Mouse (Mus musculus): ENCODE measurements at regions not wholly inside any gene's neighbourhood (a gene's known extent, or its start where the extent isn't known, plus 50 kb on each side); places are given as distances from the start of the nearest gene placed in this dataset.
A peak's percentile ranks its signal among the peaks of the same experiment; 100 is the strongest.

DNA sequence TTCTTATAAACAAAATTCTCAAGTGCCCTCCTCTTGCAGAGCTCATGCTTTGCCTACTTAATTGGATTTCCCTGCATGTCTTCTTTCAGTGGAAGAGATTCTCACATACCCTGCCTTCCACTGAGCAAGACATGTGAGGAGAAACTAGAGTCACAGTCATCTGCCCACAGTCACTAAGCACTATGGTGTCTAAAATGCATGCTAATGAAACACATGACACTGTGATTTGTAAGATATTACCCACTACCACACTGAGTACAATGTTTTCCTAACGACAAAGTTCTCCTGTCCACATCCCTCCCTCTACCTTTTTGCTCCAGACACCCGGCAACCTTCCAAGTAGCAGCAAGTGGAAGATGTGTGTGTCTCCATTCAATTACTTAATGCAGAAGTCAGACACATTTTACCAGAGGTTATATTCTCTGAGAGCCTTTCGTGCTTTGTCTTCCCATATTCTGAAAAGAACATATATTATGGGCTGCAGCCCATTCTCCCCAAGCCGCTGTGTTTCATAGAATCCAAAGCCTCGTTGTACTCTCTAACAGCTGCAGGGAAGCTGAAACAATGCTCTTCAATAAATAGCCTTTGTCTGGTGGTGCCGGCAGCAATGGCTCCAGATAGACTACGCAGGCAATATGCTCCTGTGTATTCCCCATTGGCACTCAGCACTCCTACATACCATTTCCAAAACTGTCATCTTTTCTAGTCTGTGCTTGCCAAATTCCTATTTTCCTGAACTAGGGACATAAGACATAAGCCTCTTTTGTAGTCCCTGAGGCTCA, 670.7 kb downstream of the Poteg start:
- no peak for DNase-seq

DNA sequence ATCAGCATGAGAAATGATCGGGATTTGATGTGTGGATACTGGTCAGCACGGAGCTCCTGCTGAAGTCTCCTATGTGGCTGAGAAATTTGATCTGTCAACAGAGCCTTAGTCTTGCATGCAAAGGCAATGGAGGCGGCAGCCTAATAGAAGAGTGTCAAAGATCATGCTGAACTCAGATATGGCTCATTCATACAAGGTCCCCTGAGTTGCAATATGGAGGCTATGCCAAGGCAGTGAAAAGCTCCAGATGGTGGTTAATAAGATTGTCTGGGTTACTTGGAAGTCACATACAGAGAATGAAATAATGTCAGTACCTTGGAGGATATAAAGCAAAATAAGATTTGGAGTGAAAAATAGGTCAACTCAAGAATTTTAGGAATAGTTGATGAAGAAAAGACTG, 677.6 kb downstream of the Poteg start:
- DNase-seq: no peak

DNA sequence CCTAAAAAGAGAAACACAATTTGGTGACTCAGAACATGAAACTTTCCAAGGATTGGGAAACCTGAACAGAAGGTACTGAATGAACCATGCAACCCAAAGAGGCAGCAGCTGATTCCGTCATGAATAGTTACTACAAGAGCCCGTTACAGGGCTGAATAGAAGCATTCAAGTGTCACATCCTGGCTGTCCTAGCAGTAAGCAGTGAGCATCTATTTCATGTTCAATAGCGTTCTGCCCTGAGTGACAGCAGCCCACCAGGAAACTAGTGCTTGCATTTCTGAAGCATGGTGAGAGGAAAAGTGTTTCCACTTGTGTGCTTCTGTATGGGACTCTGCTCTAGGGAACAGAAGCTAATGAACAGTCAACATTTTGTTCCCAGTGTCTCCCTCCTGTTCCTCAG, 694.4 kb downstream of the Poteg start:
- no peak for DNase-seq

DNA sequence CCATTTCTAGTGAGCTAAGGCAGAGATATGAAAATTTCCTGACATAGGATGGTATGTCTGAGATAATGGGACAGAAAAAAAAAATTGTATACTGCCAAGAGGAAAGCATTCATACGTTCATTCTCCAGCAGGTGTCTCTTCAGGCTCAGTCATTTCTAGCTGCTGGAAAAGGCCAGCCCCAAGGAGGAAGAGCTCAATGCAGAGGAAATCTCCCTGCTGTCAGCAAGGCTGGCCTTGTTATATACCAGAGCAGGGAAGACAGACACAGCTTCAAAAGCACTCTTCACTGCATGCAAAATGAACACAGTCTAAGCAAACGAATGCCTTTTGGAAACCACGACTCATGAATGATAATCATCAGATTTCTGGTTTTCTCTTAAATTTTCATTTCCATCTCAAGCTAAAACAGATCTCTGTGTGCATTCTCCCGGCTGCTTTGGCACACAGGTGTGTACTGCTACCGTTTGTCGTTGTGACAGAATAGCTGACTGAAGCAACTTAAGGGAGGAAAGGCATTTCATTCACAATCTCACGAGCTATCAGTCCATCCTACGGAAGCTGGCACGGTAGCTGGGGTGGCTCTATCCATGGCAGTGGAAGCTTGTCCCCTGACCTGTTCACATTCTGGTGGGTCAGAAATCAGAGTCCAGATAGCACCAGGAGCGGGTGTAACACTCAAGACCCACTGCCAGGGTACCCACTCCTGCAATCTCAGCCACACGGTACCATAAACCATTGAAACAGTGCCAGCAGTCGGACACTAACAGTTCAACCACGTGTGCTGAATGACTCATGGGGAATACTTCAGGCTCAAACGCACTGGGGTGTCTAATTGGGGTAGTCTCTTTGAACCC, 701.4 kb downstream of the Poteg start:
- peak; percentile 5 for DNase-seq

DNA sequence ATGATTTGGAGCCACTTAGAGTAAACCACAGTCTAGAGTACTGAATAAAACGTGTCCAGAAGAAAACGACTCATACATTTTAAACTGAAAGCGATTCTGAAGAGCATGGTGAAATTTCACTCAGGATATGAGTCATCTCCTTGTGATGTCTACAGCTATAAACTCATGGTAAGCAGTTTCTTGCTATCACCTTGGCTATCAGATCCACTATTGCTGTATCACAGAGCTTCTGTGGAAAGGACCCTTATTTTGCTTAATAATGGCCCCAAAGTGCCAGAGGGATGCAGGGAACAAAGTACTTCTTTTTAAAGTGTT, 701.9 kb downstream of the Poteg start:
- no peak for DNase-seq

DNA sequence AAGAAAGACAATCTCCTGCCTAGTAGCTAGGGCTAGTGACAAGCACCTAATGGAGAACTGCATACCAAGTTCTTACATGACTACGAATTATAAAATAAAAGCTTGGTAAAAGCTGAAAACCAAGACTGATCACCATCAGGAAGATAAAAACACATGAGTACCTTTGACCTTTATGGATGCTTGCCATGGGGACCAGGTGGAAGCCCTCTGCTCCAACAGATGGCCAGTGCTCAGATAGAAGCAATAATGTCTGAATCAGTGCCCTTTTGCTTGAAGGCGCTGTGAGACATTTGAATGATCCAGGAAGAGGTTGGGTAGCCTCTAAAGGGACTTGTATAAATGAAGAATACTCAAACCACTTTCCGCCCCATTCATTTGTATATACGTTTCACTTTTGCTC, 713.2 kb downstream of the Poteg start:
- DNase-seq: no peak

DNA sequence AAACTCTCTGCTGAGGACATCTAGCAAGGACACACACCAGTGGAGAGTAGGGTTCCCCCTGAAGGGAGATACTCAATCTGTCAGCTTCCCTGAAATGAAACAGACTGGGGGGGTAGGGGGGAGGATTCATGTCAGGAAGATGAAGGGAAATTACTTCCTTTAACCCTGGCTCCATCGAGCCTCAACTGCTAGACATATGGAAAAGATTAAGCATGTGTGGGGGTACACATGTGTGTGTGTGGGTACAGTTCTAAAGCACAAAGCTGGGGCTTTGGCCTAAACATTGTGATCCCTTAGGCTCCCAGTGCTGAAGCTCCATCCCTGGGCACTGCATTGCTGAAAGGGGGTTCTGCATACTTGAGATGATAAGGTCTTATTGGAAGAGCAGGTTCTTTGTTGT, 720.6 kb downstream of the Poteg start:
- no peak for DNase-seq

DNA sequence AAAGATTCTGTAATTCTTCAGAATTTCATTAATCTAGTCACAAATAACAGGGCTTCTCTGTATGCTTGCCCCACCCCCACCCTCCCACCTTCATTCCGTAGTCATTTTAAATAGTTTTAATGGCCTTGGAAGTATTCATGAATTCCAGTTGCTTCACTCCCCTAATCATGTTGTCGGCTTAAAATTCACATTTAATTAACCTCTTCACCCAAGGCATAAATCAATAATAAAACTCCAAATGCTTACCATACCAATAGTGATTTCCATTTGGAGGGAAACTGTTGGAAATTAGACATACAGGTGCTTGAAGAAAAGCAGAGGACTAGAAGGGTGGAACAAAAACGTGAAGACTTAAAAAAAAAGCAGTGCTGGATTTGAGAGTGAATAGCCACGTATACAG, 724.0 kb downstream of the Poteg start:
- DNase-seq: no peak

DNA sequence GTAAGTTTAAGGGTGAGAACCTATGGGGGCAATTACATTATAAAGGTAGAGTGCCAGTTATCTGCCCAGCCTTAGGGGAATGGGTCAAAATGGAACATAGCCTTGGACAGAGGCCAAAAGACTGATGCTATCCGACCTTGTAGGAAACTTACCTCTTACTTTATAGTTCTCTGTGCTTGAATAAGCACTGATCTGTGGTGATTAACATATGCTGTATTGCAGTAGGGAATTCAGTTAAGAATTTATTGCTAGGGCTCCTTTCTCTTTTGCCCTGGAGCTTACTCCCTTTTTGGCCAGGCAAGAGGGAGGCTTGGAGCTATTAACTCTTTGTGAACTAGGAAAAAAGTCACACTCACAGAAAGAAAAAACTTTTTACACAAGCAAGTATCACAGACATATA, 748.5 kb downstream of the Poteg start:
- DNase-seq: no peak

DNA sequence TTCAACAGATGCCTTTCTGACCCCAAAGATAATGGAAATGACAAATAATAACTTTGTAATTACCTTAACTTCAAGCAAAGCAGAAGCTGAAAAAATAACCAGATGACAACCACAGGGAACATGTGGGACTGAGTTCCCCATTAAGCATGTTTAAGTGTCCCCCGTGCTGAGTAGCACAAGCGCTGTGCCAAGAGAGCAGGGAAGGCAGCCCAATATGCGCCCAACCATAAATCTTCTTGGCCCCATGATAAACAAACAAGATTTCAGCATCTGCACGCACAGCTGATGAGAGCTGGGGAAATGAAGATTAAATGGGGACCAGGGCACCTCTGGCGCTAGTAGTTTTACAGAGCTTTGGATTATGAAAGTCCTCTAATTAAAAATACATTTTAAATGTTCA, 788.1 kb downstream of the Poteg start:
- DNase-seq: no peak

DNA sequence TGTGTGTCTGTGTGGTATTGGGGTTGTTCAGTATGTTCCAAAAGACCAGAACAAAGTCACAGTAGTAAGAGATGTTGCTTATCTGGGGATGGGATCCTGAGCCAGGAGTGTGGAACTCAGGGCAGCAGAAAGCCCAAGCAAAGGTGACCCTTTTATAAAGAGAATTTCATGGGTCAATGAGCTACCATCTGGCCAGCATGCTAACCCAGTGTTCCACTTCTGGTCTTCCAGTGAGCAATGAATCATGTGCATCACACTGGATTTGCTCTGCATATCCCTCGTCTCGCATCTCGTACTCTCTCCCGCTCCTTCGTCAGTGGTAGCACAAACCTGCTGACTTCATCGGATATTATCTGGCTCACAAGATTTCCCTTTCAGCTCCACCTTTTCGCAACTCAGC, 791.9 kb downstream of the Poteg start:
- DNase-seq: no peak

DNA sequence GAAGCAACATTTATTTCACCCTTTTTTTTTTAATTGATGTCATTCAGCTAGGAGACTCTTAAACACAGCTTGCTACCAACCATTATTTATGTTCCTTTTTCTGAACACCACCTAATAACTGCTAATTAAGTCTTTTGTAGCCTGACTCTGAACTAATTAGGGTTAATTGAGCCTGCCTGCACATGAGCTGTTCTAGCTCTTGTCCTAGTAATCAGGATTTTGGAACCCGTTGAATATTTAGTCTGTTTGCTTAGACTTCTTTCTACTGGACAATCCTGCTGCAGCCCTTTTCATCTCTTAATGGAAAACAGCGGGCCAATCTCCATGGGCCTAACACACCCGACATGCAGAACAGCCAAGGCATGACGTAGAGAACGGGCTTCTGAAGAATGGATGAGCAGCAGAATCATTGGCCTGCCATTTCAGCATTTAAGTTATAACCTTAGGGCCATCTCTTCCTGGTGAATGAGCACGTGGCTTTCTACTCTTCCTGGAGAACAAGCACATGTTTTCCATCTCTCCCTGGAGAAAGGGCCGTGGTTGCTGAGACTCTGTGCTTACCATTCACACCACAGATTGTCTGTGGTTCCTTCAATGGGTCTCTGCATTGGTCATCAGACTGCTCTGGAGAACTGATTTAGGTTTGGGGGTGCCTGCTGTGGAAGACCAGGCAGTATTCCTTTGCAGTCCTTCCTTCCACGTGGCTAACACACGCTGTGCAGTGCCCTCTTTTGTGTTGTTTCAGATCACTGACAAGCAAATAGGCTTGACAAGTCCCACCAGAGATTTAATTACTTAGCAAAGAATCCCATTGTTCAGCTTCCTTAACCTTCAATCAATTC, 805.1 kb downstream of the Poteg start:
- DNase-seq: no peak

DNA sequence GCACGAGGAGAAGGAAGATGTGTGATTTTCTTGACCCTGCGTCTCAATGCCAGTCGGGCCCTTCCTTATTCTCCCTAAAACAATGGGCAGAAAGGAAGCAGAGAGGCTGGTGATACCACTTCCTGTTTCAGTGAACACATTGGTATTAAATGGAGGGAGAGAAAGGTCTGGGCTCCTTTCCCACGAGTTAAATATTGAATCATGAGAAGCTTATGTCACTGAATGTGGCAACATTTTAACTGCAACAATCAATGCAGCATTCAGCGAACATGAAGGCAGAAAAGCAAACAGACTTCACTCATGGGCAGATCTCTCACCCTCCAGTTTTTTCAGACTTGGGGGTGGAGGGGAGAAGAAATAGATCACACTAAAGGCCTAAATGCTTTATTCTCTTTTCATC, 819.8 kb downstream of the Poteg start:
- DNase-seq: no peak

DNA sequence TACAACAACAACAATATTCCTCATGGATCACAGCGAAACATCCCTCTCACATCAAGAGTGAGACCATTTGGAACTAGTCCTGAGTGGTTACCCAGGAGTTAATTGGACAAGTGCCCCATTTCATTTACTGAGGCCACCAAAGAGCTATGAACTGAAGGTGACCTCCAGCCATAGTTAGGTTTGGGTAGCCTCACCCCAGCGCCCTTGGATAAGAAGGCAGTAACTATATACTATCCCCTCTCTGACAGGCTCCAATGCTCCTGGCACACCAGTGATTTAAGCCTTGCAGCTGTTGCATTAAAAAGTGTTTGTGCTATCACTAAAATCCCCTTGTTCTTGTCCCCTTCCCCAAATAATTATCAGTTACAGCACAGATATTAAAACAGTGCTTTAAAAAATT, 836.8 kb downstream of the Poteg start:
- no peak for DNase-seq

DNA sequence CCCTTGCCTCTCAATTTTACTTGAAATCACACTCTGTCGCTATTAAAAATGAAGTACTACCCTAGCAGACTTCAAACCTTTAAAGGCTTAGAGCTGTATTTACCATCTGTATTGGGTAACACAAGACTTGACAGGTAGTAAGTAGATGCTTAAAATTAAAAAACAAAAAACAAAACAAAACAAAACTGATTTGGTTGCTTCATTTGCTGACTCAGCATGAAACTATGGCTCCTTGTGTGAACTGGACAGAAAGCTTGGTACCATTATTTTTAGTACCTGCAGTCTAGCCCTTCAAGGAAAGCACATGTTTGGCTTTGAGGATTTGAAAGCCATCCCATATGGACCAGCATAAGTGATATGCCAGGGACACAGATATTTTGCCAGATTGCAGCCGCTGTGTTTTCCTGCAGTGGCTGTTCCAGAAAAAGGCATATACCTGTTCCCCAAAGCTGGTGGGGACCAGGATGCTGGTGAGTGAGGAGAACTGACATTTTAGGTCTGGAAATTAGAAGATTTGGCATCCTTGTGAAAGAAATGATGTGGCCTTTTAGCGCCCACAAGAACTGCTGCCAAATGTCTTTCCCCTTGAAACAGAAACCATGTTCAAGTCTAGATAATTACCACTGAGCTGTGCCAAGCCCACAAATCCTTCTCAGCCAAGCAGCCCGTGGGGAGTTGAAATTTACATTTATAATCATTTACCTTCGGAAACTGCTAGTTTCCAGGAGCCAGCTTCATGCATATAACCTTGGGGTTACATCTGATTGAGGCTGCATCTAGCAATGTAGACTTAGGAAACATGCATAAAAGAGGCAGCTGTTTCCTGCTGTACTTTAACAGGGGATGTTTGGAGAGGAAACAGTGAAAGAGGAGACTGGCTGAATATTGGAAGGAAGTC, 851.7 kb downstream of the Poteg start:
- no peak for DNase-seq

DNA sequence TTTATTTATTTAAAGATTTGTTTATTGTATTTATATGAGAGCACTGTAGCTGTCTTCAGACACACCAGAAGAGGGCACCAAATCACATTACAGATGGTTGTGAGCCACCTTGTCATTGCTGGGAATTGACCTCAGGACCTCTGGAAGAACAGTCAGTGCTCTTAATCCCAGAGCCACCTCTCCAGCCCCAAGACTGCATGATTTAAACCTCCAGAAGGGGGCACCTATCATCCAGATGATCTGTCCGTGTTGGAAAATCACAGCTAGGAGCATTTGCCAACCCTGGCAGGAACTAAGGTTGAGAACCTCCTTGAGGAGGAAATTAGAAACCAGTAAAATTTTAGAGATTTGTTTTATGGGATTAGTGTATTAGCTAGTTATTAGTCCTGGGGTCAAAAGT, 869.6 kb downstream of the Poteg start:
- DNase-seq: no peak

DNA sequence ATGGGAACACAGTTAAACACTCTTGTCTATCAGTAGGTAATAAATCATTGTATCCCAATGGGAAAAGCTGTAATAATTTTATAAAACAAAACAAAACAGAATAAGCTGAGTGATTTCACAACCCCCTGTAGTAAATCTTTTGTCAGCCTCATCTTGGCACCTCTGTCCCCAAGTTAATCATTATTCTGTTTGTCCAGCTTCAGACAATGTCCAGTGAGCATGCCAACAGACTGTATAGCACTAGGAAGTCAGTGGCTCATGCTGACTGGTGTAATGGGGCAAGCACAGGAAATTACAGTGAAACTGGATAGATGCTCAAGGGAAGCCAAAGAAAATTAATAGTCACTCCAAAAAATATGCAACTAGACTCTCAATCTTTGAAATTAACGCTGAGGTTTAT, 885.9 kb downstream of the Poteg start:
- no peak for DNase-seq

DNA sequence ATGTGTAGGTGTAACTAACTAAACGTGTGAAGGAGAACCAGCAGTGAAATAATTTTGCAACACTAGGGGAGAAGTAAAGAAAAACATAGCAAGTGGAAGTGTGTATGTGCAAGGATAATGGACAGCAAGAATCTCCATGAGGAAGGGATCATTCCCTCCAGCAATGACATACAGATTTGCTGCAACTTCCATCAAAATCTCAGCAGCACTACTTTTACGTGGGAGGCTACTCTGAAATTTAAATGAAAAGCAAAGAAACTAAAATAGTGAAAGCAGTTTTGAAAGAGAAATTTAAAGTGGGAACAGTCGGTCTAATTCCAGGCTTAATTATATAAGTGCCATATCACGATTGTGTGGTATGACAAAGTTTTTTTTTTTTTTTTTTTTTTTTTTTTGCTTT, 890.0 kb downstream of the Poteg start:
- DNase-seq: no peak

DNA sequence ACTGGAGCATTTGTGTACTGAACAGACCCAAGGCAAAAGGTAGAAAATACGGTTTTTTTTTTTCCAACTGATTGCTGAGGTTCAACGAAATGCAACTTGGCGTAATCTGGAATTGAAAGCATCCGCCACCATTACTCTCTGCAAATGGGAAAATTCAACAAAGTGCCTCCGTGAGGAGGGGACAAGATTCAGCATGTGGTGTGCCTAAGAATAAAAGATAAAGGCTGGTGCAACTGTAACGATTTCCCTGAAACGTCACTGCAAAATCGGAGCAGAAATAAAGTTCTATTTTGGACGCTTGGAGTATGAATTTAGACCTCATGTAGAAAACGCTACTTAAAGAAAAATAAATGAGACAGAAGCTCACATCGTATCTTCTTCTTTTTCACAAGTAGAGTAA, 893.8 kb downstream of the Poteg start:
- no peak for DNase-seq

DNA sequence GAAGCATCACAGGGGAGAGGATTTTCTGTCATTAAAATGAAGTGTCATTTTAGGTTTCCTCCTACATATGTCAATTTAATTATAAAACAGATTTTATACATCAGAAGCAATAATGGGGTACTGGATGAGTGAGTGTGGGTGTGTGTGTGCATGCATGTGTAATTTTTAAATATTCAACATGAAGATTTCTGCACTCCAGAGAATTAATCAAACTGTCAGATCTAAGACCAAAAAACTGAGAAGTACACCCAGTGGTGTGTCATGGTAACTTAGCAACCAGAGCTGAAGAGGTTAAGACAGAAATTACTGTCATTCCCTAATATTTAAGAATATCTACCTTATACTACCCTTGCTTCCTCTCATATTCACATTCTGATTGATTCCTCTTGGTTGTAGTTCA, 919.0 kb downstream of the Poteg start:
- DNase-seq: no peak

DNA sequence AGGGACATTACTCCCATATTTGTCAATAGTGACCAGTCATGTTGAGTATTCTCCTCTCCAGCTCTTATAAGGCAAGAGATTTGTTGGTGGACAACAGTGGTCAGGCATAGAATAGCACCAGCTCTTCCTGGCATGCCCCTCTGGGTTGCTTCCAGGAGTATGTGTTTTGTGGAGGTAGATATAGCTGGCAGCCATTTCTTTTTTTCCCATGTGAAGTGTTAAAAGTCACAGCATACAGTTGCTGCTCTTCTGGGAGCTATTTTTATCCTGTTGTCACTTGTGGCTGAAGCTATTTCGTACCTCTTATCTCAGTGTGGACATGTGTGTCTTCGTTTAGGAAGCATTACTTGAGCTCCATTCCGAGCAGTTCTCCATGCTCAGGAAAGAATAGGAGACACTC, 919.9 kb downstream of the Poteg start:
- no peak for DNase-seq

DNA sequence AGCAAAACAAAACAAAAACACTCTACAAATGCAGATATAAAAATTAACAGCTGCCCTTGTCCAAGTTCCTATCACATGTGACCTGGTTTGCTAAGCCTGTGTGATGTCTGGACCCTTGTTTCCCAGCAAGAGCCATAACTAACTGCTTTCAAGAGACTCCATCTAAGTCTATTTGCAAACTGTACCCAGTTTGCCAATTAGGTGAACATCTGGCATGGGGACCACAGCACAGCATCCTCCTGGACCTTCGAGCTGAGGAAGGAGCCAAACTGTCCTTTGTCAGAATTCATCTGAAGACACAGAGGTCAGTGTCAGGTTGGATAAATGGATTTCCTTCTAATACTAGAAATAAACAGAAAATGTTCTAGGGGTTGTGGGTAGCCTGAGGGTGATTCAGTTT, 924.3 kb downstream of the Poteg start:
- DNase-seq: no peak

DNA sequence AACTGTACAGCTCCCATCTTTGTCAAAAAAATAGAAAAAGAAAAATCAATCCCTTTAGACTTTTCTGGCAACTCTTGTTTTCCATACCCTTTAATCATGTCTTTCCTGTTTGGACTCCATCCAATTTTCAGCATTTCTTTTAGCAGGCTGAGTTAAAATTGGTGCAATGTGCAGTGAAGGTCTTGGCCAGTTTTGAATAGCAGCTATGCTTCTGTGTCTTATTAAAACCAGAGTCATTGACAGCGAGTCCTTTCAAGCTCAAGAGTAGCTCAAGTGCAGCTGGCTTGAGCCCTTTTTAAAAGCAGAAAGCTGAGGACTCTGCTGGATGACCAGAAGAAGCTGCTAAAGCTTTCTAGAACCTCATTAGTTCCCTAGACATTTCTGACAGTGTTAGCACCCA, 952.7 kb downstream of the Poteg start:
- no peak for DNase-seq
